Mouse (Mus musculus) spleen, adult 18-20 months (tissue): ENCODE results near the gene Ifna12.
A peak's percentile ranks its signal among the peaks of the same experiment; 100 is the strongest.
"Not testable (repeated sequence)": the region's sequence is repeated elsewhere in the genome, so short reads cannot be mapped to it uniquely, and the experiment has no call there.

Experiments
- DNase-seq, 2 experiments: peaks; one replicate each; pipeline ENCODE4 v3.0.0; 2022; ENCODE audit warnings: mixed read lengths in 2 of 2

Gene Ifna12

GRCm38 (mm10) chr4:88603276-88603675 is at the start of gene Ifna12:
Gene Ifna12 (minus strand): TSS chr4:88603376.
- DNase-seq = no peak

DNA sequence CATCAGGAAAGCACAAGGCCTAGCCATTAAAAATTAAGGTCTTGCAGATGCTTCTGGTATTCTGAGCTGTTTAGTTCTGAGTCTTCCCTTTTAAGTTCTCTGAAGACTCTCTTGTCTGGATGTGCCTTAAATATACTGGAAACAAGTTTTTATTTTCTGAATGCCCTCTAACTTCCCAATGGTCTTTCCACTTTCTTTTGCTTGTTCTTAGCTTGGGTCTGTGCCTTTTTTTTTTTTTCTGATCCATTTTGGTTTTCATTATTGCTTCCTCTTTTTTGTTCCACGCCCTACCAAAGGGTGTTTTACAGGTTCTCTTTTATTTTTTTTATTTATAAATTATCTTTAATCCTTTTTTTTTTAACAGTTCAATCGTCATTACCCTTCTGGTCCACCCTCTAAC is 41.2 kb upstream of the Ifna12 start, which contains the start of gene Ifna13:
Ifna13 (minus strand) TSS at position 101 of the 400 bp plus-strand sequence.
- no peak for DNase-seq

GRCm38 (mm10) chr4:88642526-88642925 is 39.4 kb upstream of the Ifna12 start:
- DNase-seq = no peak

- DNase-seq = peak; percentile 66 to 93
Measured at GRCm38 (mm10) chr4:88641077-88641831, 38.1 kb upstream of the Ifna12 start.

DNA sequence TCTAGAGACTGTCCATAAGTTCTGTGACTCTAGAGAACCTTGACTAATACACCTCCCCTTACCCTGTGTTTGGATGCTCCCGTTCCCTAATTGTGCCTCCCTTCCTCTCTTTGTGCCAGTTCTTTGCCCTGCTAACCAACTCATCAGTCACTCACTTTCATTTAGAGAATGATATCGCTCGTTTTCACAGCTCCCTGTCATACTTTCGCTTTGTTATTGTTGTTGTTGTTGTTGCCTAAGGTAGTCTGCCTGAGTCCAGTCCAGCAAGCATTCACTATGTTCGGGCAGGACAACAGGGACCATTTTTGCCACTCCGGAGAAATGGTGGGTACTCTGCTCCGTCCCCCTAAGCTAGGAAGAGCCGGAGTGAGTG is 37.5 kb upstream of the Ifna12 start:
- DNase-seq = no peak

GRCm38 (mm10) chr4:88634311-88634710 is 31.1 kb upstream of the Ifna12 start, which contains the start of gene C87499:
Gene C87499 (minus strand): TSS chr4:88634411.
- no peak for DNase-seq

DNA sequence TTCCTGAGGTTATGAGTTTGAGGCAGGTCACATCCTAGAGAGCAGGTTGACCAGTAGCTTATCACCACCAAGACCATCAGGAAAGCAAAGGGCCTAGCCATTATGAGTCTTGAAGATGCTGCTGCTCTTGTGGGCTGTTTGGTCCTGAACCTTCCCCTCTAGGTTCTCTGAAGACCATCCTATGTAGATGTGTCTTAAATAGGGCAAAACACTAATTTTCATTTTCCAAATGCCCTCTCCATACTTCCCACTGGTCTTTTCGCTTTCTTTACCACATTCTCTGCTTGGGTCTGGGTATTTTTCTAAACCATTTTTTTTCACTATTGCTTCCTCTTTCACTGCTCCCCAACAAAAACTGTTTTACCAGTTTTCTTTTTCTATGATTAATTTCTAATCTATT is 10.9 kb downstream of the Ifna12 start, which contains the start of gene Ifna9:
Ifna9 (minus strand) TSS at position 101 of the 400 bp plus-strand sequence.
- no peak for DNase-seq

DNA sequence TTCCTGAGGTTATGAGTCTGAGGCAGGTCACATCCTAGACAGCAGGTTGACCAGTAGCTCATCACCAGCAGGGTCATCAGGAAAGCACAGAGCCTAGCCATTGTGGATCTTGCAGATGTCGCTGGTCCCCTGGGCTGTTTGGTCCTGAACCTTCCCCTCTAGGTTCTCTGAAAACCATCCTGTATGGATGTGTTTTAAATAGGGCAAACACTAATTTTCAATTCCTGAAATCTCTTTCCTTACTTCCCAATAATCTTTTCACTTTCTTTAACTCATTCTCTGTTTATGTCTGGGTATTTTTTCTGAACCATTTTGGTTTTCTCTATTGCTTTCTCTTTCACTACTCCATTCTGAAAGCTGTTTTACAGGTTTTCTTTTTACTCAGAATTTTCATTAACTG is 31.5 kb downstream of the Ifna12 start, which contains the start of gene Ifna14:
Ifna14 (minus strand) TSS at position 101 of the 400 bp plus-strand sequence.
- DNase-seq = no peak

DNA sequence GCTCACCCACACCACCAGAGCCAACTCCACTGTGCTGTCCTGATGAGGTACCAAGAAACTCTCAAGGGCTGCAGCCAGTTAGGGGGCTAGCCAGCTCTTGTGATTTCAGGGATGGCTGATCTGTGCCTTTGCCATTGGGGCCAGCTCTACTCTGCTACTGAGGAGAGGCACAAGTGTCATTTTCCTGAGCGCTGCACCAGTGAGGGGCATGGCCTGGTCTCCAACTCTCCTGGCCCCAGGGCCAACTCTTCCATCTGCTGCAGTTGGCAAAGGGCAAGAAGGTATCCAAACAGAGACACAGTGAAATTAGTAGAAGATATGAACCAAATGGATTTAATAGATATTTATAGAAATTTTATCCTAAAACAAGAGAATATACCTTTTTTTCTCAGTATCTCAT is 41.4 kb downstream of the Ifna12 start:
- DNase-seq = no peak

- not testable (repeated sequence) for DNase-seq
Measured at GRCm38 (mm10) chr4:88558145-88558544, 45.0 kb downstream of the Ifna12 start, which contains the start of gene Ifna15. Gene Ifna15 (minus strand): TSS chr4:88558245.
